Mouse (Mus musculus): ENCODE measurements around the gene Vmn2r102. TPM values are rescaled to one million over a fixed set of nuclear protein-coding genes. Genes with fewer than 3 reads are reported as not detected.

Vmn2r102 gene
- not detected in 2 replicates for polyA plus RNA-seq (2015; fragmentation: Nextera tagmentation; extraction: Ambion mirVana)

GRCm38 (mm10) chr17:19660028-19660427 lies at the start of gene Vmn2r102:
Gene Vmn2r102, plus strand, starts transcription at chr17:19660328.
- no peak for ATAC-seq (ENCODE audit: insufficient read depth)
- Histone ChIP-seq H3K9me3 (replicated peaks) (no peaks in the 10 kb centered on the region), H3K27me3 (no peaks in the 10 kb centered on the region), H3K9ac (no peak within 1 kb of the TSS), H3K4me3 (replicated peaks) (no peak within 1 kb of the TSS), H3K36me3 (replicated peaks) (no peaks in the 10 kb centered on the region), H3K4me2 (no peak within 1 kb of the TSS), H3K4me1 (replicated peaks) (no peaks in the 10 kb centered on the region), H3K27ac (replicated peaks) (no peak within 1 kb of the TSS)
- WGBS (ENCODE audit: insufficient replicate concordance): 37% methylated on average over 2 of the region's 2 CpGs

- no peak for ATAC-seq (ENCODE audit: insufficient read depth)
- Histone ChIP-seq H3K4me1 (replicated peaks) (no peaks in the 10 kb centered on the region), H3K27me3 (no peaks in the 10 kb centered on the region), H3K9ac (no peak overlapping the region), H3K36me3 (replicated peaks) (no peaks in the 10 kb centered on the region), H3K9me3 (replicated peaks) (no peaks in the 10 kb centered on the region; the same call in 1 of the 2 replicates), H3K4me3 (replicated peaks) (no peak overlapping the region), H3K4me2 (no peak overlapping the region), H3K27ac (replicated peaks) (no peak overlapping the region)
- WGBS (ENCODE audit: insufficient replicate concordance): 71% methylated on average over 1 of the region's 1 CpGs
Measured at GRCm38 (mm10) chr17:19629328-19629727, 30.8 kb upstream of the Vmn2r102 start.

GRCm38 (mm10) chr17:19658447-19658846 lies 1.7 kb upstream of the Vmn2r102 start:
- Histone ChIP-seq H3K4me1 (replicated peaks) (no peaks in the 10 kb centered on the region), H3K27ac (replicated peaks) (no peak overlapping the region), H3K9me3 (replicated peaks) (no peaks in the 10 kb centered on the region), H3K9ac (no peak overlapping the region), H3K4me3 (replicated peaks) (no peak overlapping the region), H3K27me3 (no peaks in the 10 kb centered on the region), H3K36me3 (replicated peaks) (no peaks in the 10 kb centered on the region), H3K4me2 (no peak overlapping the region)
- WGBS (ENCODE audit: insufficient replicate concordance): 43% methylated on average over 3 of the region's 3 CpGs
- no peak for ATAC-seq (ENCODE audit: insufficient read depth)

GRCm38 (mm10) chr17:19692062-19692461 lies 31.9 kb downstream of the Vmn2r102 start:
- H3K27me3 ChIP-seq: no peaks in the 10 kb centered on the region
- H3K9ac ChIP-seq: no peak overlapping the region
- no peak overlapping the region for H3K4me2 ChIP-seq
- no peaks in the 10 kb centered on the region for H3K9me3 ChIP-seq (replicated peaks)
- H3K36me3 ChIP-seq (replicated peaks): no peaks in the 10 kb centered on the region
- H3K4me1 ChIP-seq (replicated peaks): no peaks in the 10 kb centered on the region
- no peak overlapping the region for H3K27ac ChIP-seq (replicated peaks)
- ATAC-seq (ENCODE audit: insufficient read depth): no peak
- H3K4me3 ChIP-seq (replicated peaks): no peak overlapping the region

Other genes with a start within 250 kb of the Vmn2r102 start
- not detected in 2 replicates for gene Vmn2r100, start 155.6 kb upstream of the Vmn2r102 start, polyA plus RNA-seq (2015; fragmentation: Nextera tagmentation; extraction: Ambion mirVana)
- gene Vmn2r101, start 83.1 kb upstream of the Vmn2r102 start, polyA plus RNA-seq (2015; fragmentation: Nextera tagmentation; extraction: Ambion mirVana): not detected in 2 replicates
- gene Vmn2r103, start 113.0 kb downstream of the Vmn2r102 start, polyA plus RNA-seq (2015; fragmentation: Nextera tagmentation; extraction: Ambion mirVana): not detected in 2 replicates

All from liver, embryonic 15.5 days (tissue).